Mouse (Mus musculus) bone marrow, adult 2 months (tissue): ENCODE results near the gene Elf5. TPM values are rescaled to one million over a fixed set of nuclear protein-coding genes. Genes with fewer than 3 reads are reported as not detected.

ENCODE experiments used
- H3K27ac ChIP-seq: fragments of 200-500 bp; 2 replicates; pipeline ENCODE4 v1.5.1; 2012; ENCODE audit warnings: low read depth, mild to moderate bottlenecking, control low read depth, inconsistent platforms, low read length; ENCODE audit not compliant: control insufficient read depth, poor library complexity, insufficient read depth
- H3K4me1 ChIP-seq: fragments of 200-500 bp; 2 replicates; pipeline ENCODE4 v1.6.1; 2011; ENCODE audit warnings: low read length; ENCODE audit not compliant: control insufficient read depth, insufficient read depth
- H3K4me3 ChIP-seq: fragments of 200-500 bp; replicated peaks from 2 replicates; pipeline ENCODE3; 2011; ENCODE audit warnings: mild to moderate bottlenecking, low read depth, low read length, control low read depth; ENCODE audit not compliant: control insufficient read depth
- CTCF ChIP-seq: fragments of 200-500 bp; IDR thresholded peaks from 2 replicates; pipeline ENCODE4 v1.5.1; 2011; ENCODE audit warnings: low read length, control low read depth; ENCODE audit not compliant: control insufficient read depth, insufficient read depth
- POLR2A ChIP-seq: fragments of 200-500 bp; IDR thresholded peaks from 2 replicates; pipeline ENCODE4 v1.6.1; 2011; ENCODE audit warnings: low read depth, mild to moderate bottlenecking, control low read depth, low read length, borderline replicate concordance; ENCODE audit not compliant: control insufficient read depth
- WGBS: fragments of 180-500 bp; shearing (Covaris S2); methylation state at CpG from one replicate; pipeline ENCODE4 v1.1.7; 2018; 5-methylcytosine and 5-hydroxymethylcytosine counted together
- polyA plus RNA-seq: library from polyadenylated mRNA; stranded (reverse); fragments of >200 nt; gene quantifications from 2 replicates; pipeline ENCODE4 v1.2.4, GENCODE M21; 2011; ENCODE audit warnings: low replicate concordance; ENCODE audit not compliant: missing spikeins, insufficient read depth, insufficient read length

Elf5 gene
- polyA plus RNA-seq, 1 experiment, result not detected

- Histone ChIP-seq H3K27ac (no peak overlapping the region), H3K4me1 (no peaks in the 10 kb centered on the region), H3K4me3 (no peak overlapping the region)
- TF ChIP-seq POLR2A, result no peak
- TF ChIP-seq CTCF, result no peak
- 80% methylated on average over 6 of the region's 6 CpGs for WGBS
Measured at GRCm38 (mm10) chr2:103446326-103446725, 34.8 kb downstream of the Elf5 start.

GRCm38 (mm10) chr2:103448947-103449560, 37.6 kb downstream of the Elf5 start:
- Histone ChIP-seq H3K27ac (no peak overlapping the region), H3K4me3 (no peak overlapping the region), H3K4me1 (no peaks in the 10 kb centered on the region)
- TF ChIP-seq CTCF, result no peak
- no peak for TF ChIP-seq POLR2A
- WGBS, result 12% methylated on average over 14 of the region's 14 CpGs

GRCm38 (mm10) chr2:103449813-103450212, 38.3 kb downstream of the Elf5 start:
- no peak overlapping the region for H3K4me3 ChIP-seq
- no peak overlapping the region for H3K27ac ChIP-seq
- no peaks in the 10 kb centered on the region for H3K4me1 ChIP-seq
- TF ChIP-seq CTCF (no peak), POLR2A (no peak)
- WGBS, result 44% methylated on average over 7 of the region's 7 CpGs

GRCm38 (mm10) chr2:103450267-103450666, 38.8 kb downstream of the Elf5 start:
- H3K27ac ChIP-seq, result no peak overlapping the region

GRCm38 (mm10) chr2:103452550-103452949, 41.1 kb downstream of the Elf5 start:
- Histone ChIP-seq H3K4me3 (no peak overlapping the region), H3K27ac (no peak overlapping the region), H3K4me1 (no peaks in the 10 kb centered on the region)
- no peak for TF ChIP-seq POLR2A
- no peak for TF ChIP-seq CTCF
- WGBS, result 85% methylated on average over 5 of the region's 5 CpGs

More at GRCm38 (mm10) chr2:103450267-103450666, 38.8 kb downstream of the Elf5 start:
- TF ChIP-seq POLR2A (no peak), CTCF (no peak)
- Histone ChIP-seq H3K4me1 (no peaks in the 10 kb centered on the region), H3K4me3 (no peak overlapping the region)
- 84% methylated on average over 8 of the region's 8 CpGs for WGBS

- H3K27ac ChIP-seq, result no peak overlapping the region
- WGBS, result 95% methylated on average over 7 of the region's 7 CpGs
- TF ChIP-seq POLR2A (no peak), CTCF (no peak)
- H3K4me3 ChIP-seq, result no peak overlapping the region
- H3K4me1 ChIP-seq, result no peaks in the 10 kb centered on the region
Measured at GRCm38 (mm10) chr2:103455748-103456147, 44.3 kb downstream of the Elf5 start.

GRCm38 (mm10) chr2:103456646-103457045, 45.2 kb downstream of the Elf5 start:
- Histone ChIP-seq H3K4me3 (no peak overlapping the region), H3K27ac (no peak overlapping the region), H3K4me1 (no peaks in the 10 kb centered on the region)
- TF ChIP-seq POLR2A, result no peak
- peak; percentile 98 for TF ChIP-seq CTCF
- WGBS, result 20% methylated on average over 10 of the region's 10 CpGs

GRCm38 (mm10) chr2:103457048-103457447, 45.6 kb downstream of the Elf5 start:
- no peak overlapping the region for H3K4me3 ChIP-seq
- WGBS, result 86% methylated on average over 5 of the region's 5 CpGs

GRCm38 (mm10) chr2:103457628-103458027, 46.1 kb downstream of the Elf5 start:
- TF ChIP-seq POLR2A, result no peak
- no peak for TF ChIP-seq CTCF
- no peak overlapping the region for H3K4me3 ChIP-seq
- 91% methylated on average over 7 of the region's 7 CpGs for WGBS
- H3K4me1 ChIP-seq, result no peaks in the 10 kb centered on the region
- H3K27ac ChIP-seq, result no peak overlapping the region

More at GRCm38 (mm10) chr2:103457048-103457447, 45.6 kb downstream of the Elf5 start:
- TF ChIP-seq CTCF, result no peak
- no peak for TF ChIP-seq POLR2A
- Histone ChIP-seq H3K27ac (no peak overlapping the region), H3K4me1 (no peaks in the 10 kb centered on the region)
